In the genomic region with DNA sequence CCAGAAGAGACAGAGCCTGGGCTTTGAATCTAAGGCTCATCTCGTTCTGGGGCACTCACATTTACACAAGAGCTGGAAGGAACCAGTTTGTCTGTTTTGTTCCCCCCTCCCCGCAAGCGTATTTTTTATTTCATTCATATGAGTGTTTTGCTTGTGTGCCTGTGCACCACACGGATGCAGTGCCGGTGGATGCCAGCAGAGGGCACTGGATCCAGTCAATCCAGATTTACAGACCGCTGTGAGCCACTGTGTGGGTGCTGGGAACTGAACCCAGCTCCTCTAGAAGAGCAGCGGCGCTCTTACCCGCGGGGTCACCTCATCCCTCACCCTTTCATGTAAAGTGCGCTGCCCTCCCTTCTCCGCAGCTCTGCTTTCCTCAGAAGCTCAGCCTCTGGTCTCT, we compare ENCODE assay signal across 19 mouse cellular contexts. TPM values are rescaled to one million over a fixed set of nuclear protein-coding genes. Genes with fewer than 3 reads are reported as not detected.
A peak's percentile ranks its signal among the peaks of the same experiment; 100 is the strongest.
DNase-seq lines count a peak whose midpoint lies in the region; ATAC-seq and TF ChIP-seq lines count a peak whose summit lies in the region.
"Had no signal": no experiment of that assay in that cellular context is flagged by ENCODE, and none has a peak within 500 bp of the region (broad histone marks: within the 10 kb centered on the region; RNA-seq: fewer than 3 reads in every experiment).

No protein-coding gene starts in this region.

- H3K4me2 ChIP-seq in kidney, postnatal 0 days (ENCODE audit: low read length): no peak overlapping the region
- H3K4me2 ChIP-seq in forebrain, embryonic 11.5 days (ENCODE audit: low read depth, low read length, severe bottlenecking): no peak overlapping the region
- H3K4me2 ChIP-seq: forebrain, embryonic 12.5 days; heart, embryonic 11.5 days; hindbrain, embryonic 12.5 days; kidney, embryonic 15.5 days; midbrain, embryonic 11.5 days; neural tube, embryonic 13.5 days had no signal

- 0 out of 2 replicates have a peak overlapping the region, but pooled peaks have one; percentile 57 for H3K27ac ChIP-seq in kidney, postnatal 0 days
- no peak overlapping the region for H3K27ac ChIP-seq in cortical plate, adult 2 months (ENCODE audit: insufficient read depth, low read length)
- H3K27ac ChIP-seq in forebrain, embryonic 11.5 days (ENCODE audit: low read depth, low read length): no peak overlapping the region
- H3K27ac ChIP-seq: forebrain, embryonic 12.5 days; hindbrain, embryonic 12.5 days; neural tube, embryonic 13.5 days had no signal

- peak; percentile 34; the same call in 1 of the 2 replicates for TF ChIP-seq CTCF in kidney, postnatal 0 days (IDR thresholded peaks at IDR 0.05; ENCODE audit: low read depth)
- TF ChIP-seq CTCF in cortical plate, adult 2 months (IDR thresholded peaks at IDR 0.05; ENCODE audit: extremely low read depth, insufficient read depth, low read length): 0 out of 2 replicates have a peak, but pooled peaks have one; percentile 0

- no peaks in the 10 kb centered on the region for H3K9me3 ChIP-seq in kidney, postnatal 0 days (replicated peaks; ENCODE audit: low read length)
- no peaks in the 10 kb centered on the region for H3K9me3 ChIP-seq in forebrain, embryonic 11.5 days (ENCODE audit: control insufficient read depth, low read length)
- H3K9me3 ChIP-seq: forebrain, embryonic 12.5 days; kidney, embryonic 15.5 days had no signal

- 87% methylated on average over 12 of the region's 12 CpGs for WGBS in kidney, postnatal 0 days
- WGBS in forebrain, embryonic 11.5 days: 82% methylated on average over 12 of the region's 12 CpGs

- no peak for DNase-seq in kidney, postnatal 0 days (ENCODE audit: low spot score)
- no peak for DNase-seq in kidney, adult 9 months
- DNase-seq in thymus, postnatal 4 days: peak; percentile 45
- no peak for DNase-seq in thymus, postnatal 10 days (ENCODE audit: low spot score in 2 of 2)
- no peak for DNase-seq in forebrain, embryonic 11.5 days (ENCODE audit: low spot score)
- DNase-seq: cerebellum, adult 9-10 months; gastrocnemius, postnatal 10 days; retina, postnatal 1 day; thymus, postnatal 14 days had no signal

- no peaks in the 10 kb centered on the region for H3K36me3 ChIP-seq in kidney, postnatal 0 days (ENCODE audit: insufficient read depth, low read length)
- no peaks in the 10 kb centered on the region for H3K36me3 ChIP-seq in forebrain, embryonic 11.5 days (ENCODE audit: control insufficient read depth, insufficient read depth, low read length)
- H3K36me3 ChIP-seq: forebrain, embryonic 12.5 days; G1E; hindbrain, embryonic 12.5 days; kidney, embryonic 15.5 days; neural tube, embryonic 13.5 days had no signal

- no peak for TF ChIP-seq POLR2A in cortical plate, adult 2 months (IDR thresholded peaks at IDR 0.05; ENCODE audit: extremely low read depth, insufficient read depth, low read length)

- ATAC-seq in kidney, postnatal 0 days (replicated peaks; ENCODE audit: low FRiP score, low read depth): no peak
- ATAC-seq in cerebellum, adult (ENCODE audit: insufficient number of reproducible peaks, low FRiP score, low TSS enrichment): no peak
- no peak for ATAC-seq in forebrain, embryonic 11.5 days (replicated peaks; ENCODE audit: low FRiP score)

- no peak overlapping the region for H3K9ac ChIP-seq in kidney, postnatal 0 days (ENCODE audit: low read depth, low read length)
- H3K9ac ChIP-seq in forebrain, embryonic 11.5 days (ENCODE audit: low read length): no peak overlapping the region
- H3K9ac ChIP-seq: forebrain, embryonic 12.5 days; hindbrain, embryonic 12.5 days; kidney, embryonic 15.5 days; neural tube, embryonic 13.5 days had no signal

- H3K4me3 ChIP-seq in kidney, postnatal 0 days (replicated peaks; ENCODE audit: low read depth, low read length): no peak overlapping the region
- H3K4me3 ChIP-seq in cortical plate, adult 2 months (ENCODE audit: insufficient read depth, low read length): no peak overlapping the region
- H3K4me3 ChIP-seq in forebrain, embryonic 11.5 days (ENCODE audit: low read depth, low read length): no peak overlapping the region
- H3K4me3 ChIP-seq: forebrain, embryonic 12.5 days; hindbrain, embryonic 12.5 days; kidney, embryonic 15.5 days; neural tube, embryonic 13.5 days had no signal

- no peaks in the 10 kb centered on the region for H3K27me3 ChIP-seq in kidney, postnatal 0 days (ENCODE audit: insufficient read depth, low read length)
- no peaks in the 10 kb centered on the region for H3K27me3 ChIP-seq in forebrain, embryonic 11.5 days (ENCODE audit: control insufficient read depth, insufficient read depth, low read length)
- H3K27me3 ChIP-seq: kidney, embryonic 15.5 days had no signal

- peaks cover 12% of the 10 kb centered on the region; the same call in 1 of the 2 replicates for H3K4me1 ChIP-seq in kidney, postnatal 0 days (replicated peaks; ENCODE audit: insufficient read depth, low read length)
- H3K4me1 ChIP-seq in cortical plate, adult 2 months (ENCODE audit: control insufficient read depth, insufficient read depth, low read length): peaks cover 3% of the 10 kb centered on the region; the same call in 1 of the 2 replicates
- peaks cover 9% of the 10 kb centered on the region; the same call in 1 of the 2 replicates for H3K4me1 ChIP-seq in forebrain, embryonic 11.5 days (replicated peaks; ENCODE audit: control insufficient read depth, insufficient read depth, low read length)

RNA-seq across cellular contexts. Expression of a gene that starts 1.3 kb away (rescaled TPM):
- 73.6 and 77.6 TPM in 2 replicates for polyA plus RNA-seq in kidney, postnatal 0 days (2015; fragmentation: Nextera tagmentation; extraction: Ambion mirVana)
- polyA plus RNA-seq in cortical plate, adult 2 months (2012; rRNA removed): 89.9 and 91.8 TPM in 2 replicates
- polyA plus RNA-seq in forebrain, embryonic 11.5 days (2014; fragmentation: Nextera tagmentation; extraction: Ambion mirVana): 62.7 and 75.8 TPM in 2 replicates

RNA-seq across cellular contexts. Expression of a gene that starts 35.5 kb away (rescaled TPM):
- polyA plus RNA-seq in kidney, postnatal 0 days (2015; fragmentation: Nextera tagmentation; extraction: Ambion mirVana): 0.36 and 0.46 TPM in 2 replicates
- polyA plus RNA-seq in cortical plate, adult 2 months (2012; rRNA removed): 3.9 and 4.5 TPM in 2 replicates
- 0.27 and 0.28 TPM in 2 replicates for polyA plus RNA-seq in forebrain, embryonic 11.5 days (2014; fragmentation: Nextera tagmentation; extraction: Ambion mirVana)
- polyA plus RNA-seq: G1E; limb, embryonic 11.5 days had no signal

RNA-seq across cellular contexts. Expression of a gene that starts 56.0 kb away (rescaled TPM):
- 38.6 TPM in 2 replicates for polyA plus RNA-seq in kidney, postnatal 0 days (2015; fragmentation: Nextera tagmentation; extraction: Ambion mirVana)
- 35.6 and 41.0 TPM in 2 replicates for polyA plus RNA-seq in cortical plate, adult 2 months (2012; rRNA removed)
- polyA plus RNA-seq in forebrain, embryonic 11.5 days (2014; fragmentation: Nextera tagmentation; extraction: Ambion mirVana): 5.9 and 6.3 TPM in 2 replicates
- polyA plus RNA-seq: G1E had no signal
